ENCODE assay signal across 12 mouse cellular contexts in genomic region chr2:170404781-170405573, GRCm38 (mm10). TPM values are rescaled to one million over a fixed set of nuclear protein-coding genes. Genes with fewer than 3 reads are reported as not detected.
DNase-seq lines count a peak whose midpoint lies in the region; ATAC-seq and TF ChIP-seq lines count a peak whose summit lies in the region.
"Had no signal": no experiment of that assay in that cellular context is flagged by ENCODE, and none has a peak within 500 bp of the region (broad histone marks: within the 10 kb centered on the region; RNA-seq: fewer than 3 reads in every experiment).

No protein-coding gene starts in this region.

- TF ChIP-seq CTCF in lung, embryonic 14.5 days (IDR thresholded peaks at IDR 0.05; ENCODE audit: low read depth) = no peak
- TF ChIP-seq CTCF in lung, adult 2 months (IDR thresholded peaks at IDR 0.05; ENCODE audit: insufficient read depth, low read length) = no peak

- no peak overlapping the region for H3K4me3 ChIP-seq in lung, embryonic 14.5 days (ENCODE audit: low read depth, low read length)
- H3K4me3 ChIP-seq in lung, adult 2 months (replicated peaks; ENCODE audit: extremely low read depth, low read depth, low read length) = no peak overlapping the region
- no peak overlapping the region for H3K4me3 ChIP-seq in forebrain, embryonic 13.5 days
- H3K4me3 ChIP-seq in midbrain, embryonic 10.5 days = peak overlapping the region; percentile 40
- no peak overlapping the region for H3K4me3 ChIP-seq in stomach, embryonic 15.5 days (replicated peaks)
- H3K4me3 ChIP-seq: erythroblast, embryonic 14.5 days had no signal

- H3K36me3 ChIP-seq in lung, embryonic 14.5 days (ENCODE audit: insufficient read depth) = no peaks in the 10 kb centered on the region
- H3K36me3 ChIP-seq in forebrain, embryonic 13.5 days (ENCODE audit: poor library complexity, severe bottlenecking) = no peaks in the 10 kb centered on the region
- H3K36me3 ChIP-seq in midbrain, embryonic 10.5 days = no peaks in the 10 kb centered on the region
- no peaks in the 10 kb centered on the region for H3K36me3 ChIP-seq in stomach, embryonic 15.5 days

- H3K27ac ChIP-seq in lung, embryonic 14.5 days (ENCODE audit: low read depth) = no peak overlapping the region
- no peak overlapping the region for H3K27ac ChIP-seq in forebrain, embryonic 13.5 days
- H3K27ac ChIP-seq in midbrain, embryonic 10.5 days (replicated peaks) = peak overlapping the region; percentile 81
- no peak overlapping the region for H3K27ac ChIP-seq in stomach, embryonic 15.5 days

- H3K4me1 ChIP-seq in lung, embryonic 14.5 days (ENCODE audit: insufficient read depth) = peaks cover 22% of the 10 kb centered on the region; the same call in 1 of the 2 replicates
- peaks cover 2% of the 10 kb centered on the region for H3K4me1 ChIP-seq in lung, adult 2 months (ENCODE audit: control insufficient read depth, insufficient read depth, low read length)
- peaks cover 40% of the 10 kb centered on the region for H3K4me1 ChIP-seq in forebrain, embryonic 13.5 days
- peaks cover 58% of the 10 kb centered on the region for H3K4me1 ChIP-seq in midbrain, embryonic 10.5 days
- H3K4me1 ChIP-seq in stomach, embryonic 15.5 days = 0 out of 2 replicates have a peak, but pooled peaks cover 15% of the 10 kb centered on the region

- H3K27me3 ChIP-seq in lung, embryonic 14.5 days (ENCODE audit: insufficient read depth, low read length) = peaks cover 5% of the 10 kb centered on the region
- H3K27me3 ChIP-seq in forebrain, embryonic 13.5 days = peaks cover 10% of the 10 kb centered on the region
- H3K27me3 ChIP-seq in midbrain, embryonic 10.5 days (ENCODE audit: low read depth, poor library complexity, severe bottlenecking) = peaks cover 33% of the 10 kb centered on the region
- H3K27me3 ChIP-seq in stomach, embryonic 15.5 days (replicated peaks) = peaks cover 5% of the 10 kb centered on the region; the same call in 1 of the 2 replicates

- no peaks in the 10 kb centered on the region for H3K9me3 ChIP-seq in lung, embryonic 14.5 days (ENCODE audit: low read depth, low read length)
- no peaks in the 10 kb centered on the region for H3K9me3 ChIP-seq in forebrain, embryonic 13.5 days (replicated peaks)
- peaks cover 1% of the 10 kb centered on the region; the same call in 1 of the 2 replicates for H3K9me3 ChIP-seq in midbrain, embryonic 10.5 days (replicated peaks)
- no peaks in the 10 kb centered on the region for H3K9me3 ChIP-seq in stomach, embryonic 15.5 days

- H3K9ac ChIP-seq in lung, embryonic 14.5 days = 0 out of 2 replicates have a peak overlapping the region, but pooled peaks have one; percentile 14
- H3K9ac ChIP-seq in forebrain, embryonic 13.5 days = no peak overlapping the region
- H3K9ac ChIP-seq in stomach, embryonic 15.5 days = no peak overlapping the region

- 14% methylated on average over 18 of the region's 18 CpGs for WGBS in lung, embryonic 14.5 days
- 33% methylated on average over 18 of the region's 18 CpGs for WGBS in lung, adult 2 months
- WGBS in forebrain, embryonic 13.5 days = 21% methylated on average over 18 of the region's 18 CpGs
- 13% methylated on average over 18 of the region's 18 CpGs for WGBS in midbrain, embryonic 10.5 days
- WGBS in stomach, embryonic 15.5 days = 16% methylated on average over 18 of the region's 18 CpGs

- peak; percentile 54 for DNase-seq in lung, embryonic 14.5 days
- no peak for DNase-seq in lung, adult 2 months
- peak; percentile 62 for DNase-seq in midbrain, embryonic 10.5 days (ENCODE audit: low spot score)
- no peak for DNase-seq in layer of hippocampus, adult 9-10 months (ENCODE audit: low spot score)
- DNase-seq in kidney, postnatal 25 days = no peak
- DNase-seq: layer of hippocampus, postnatal 36 days; lung, adult 18-20 months; spleen, adult 18-20 months; thymus, postnatal 4 days had no signal

- peak overlapping the region; percentile 19 for H3K4me2 ChIP-seq in lung, embryonic 14.5 days
- peak overlapping the region; percentile 14 for H3K4me2 ChIP-seq in forebrain, embryonic 13.5 days
- peak overlapping the region; percentile 16; the same call in 1 of the 2 replicates for H3K4me2 ChIP-seq in stomach, embryonic 15.5 days

- no peak for ATAC-seq in lung, embryonic 14.5 days (ENCODE audit: insufficient read depth)
- no peak for ATAC-seq in forebrain, embryonic 13.5 days
- no peak for ATAC-seq in stomach, embryonic 15.5 days (ENCODE audit: insufficient read depth, low FRiP score, low read depth)

- TF ChIP-seq POLR2A in lung, adult 2 months (IDR thresholded peaks at IDR 0.05; ENCODE audit: borderline replicate concordance, extremely low read depth, low read depth, low read length) = no peak

RNA-seq across cellular contexts. Expression of gene Bcas1, which starts 22.7 kb away (rescaled TPM):
- 0.65 and 1.4 TPM in 2 replicates for polyA plus RNA-seq in lung, embryonic 14.5 days (2014; fragmentation: Nextera tagmentation; extraction: Ambion mirVana)
- polyA plus RNA-seq in lung, adult 2 months (2012; rRNA removed) = 2.2 and 3.2 TPM in 2 replicates
- 1.9 and 2.1 TPM in 2 replicates for polyA plus RNA-seq in forebrain, embryonic 13.5 days (2015; fragmentation: Nextera tagmentation; extraction: Ambion mirVana)
- polyA plus RNA-seq in midbrain, embryonic 10.5 days (2016; fragmentation: Nextera tagmentation; extraction: Ambion mirVana) = 1.8 and 2.1 TPM in 2 replicates
- 3.0 and 4.5 TPM in 2 replicates for polyA plus RNA-seq in stomach, embryonic 15.5 days (2015; fragmentation: Nextera tagmentation; extraction: Ambion mirVana)

Comparison
In these comparisons a context has a peak if more than half of its experiments do, and no peak if none do; other contexts are left out.
1. DNase-seq: peak in lung, embryonic 14.5 days (single experiment) and midbrain, embryonic 10.5 days (single experiment); none in lung, adult 2 months (single experiment), layer of hippocampus, adult 9-10 months (single experiment) and kidney, postnatal 25 days (0 of 2).
2. Peak in every context shown above with its lines, with median percentiles within 50 percentile points of each other: H3K4me2 ChIP-seq.